Mouse (Mus musculus): ENCODE measurements at regions not wholly inside any gene's neighbourhood (a gene's known extent, or its start where the extent isn't known, plus 50 kb on each side); places are given as distances from the start of the nearest gene placed in this dataset.

- no peak for DNase-seq (ENCODE audit: extremely low spot score, low spot score)
Observed at GRCm38 (mm10) chr7:36420741-36421140, 277.2 kb upstream of the Tshz3 start.

GRCm38 (mm10) chr7:36449181-36449915 is 248.6 kb upstream of the Tshz3 start:
- no peak for DNase-seq (ENCODE audit: extremely low spot score, low spot score)

GRCm38 (mm10) chr7:36453816-36454215 is 244.1 kb upstream of the Tshz3 start:
- no peak for DNase-seq (ENCODE audit: extremely low spot score, low spot score)

GRCm38 (mm10) chr7:36456080-36456479 is 241.8 kb upstream of the Tshz3 start:
- DNase-seq (ENCODE audit: extremely low spot score, low spot score) = no peak

GRCm38 (mm10) chr7:36462422-36462833 is 235.5 kb upstream of the Tshz3 start:
- DNase-seq (ENCODE audit: extremely low spot score, low spot score) = no peak

GRCm38 (mm10) chr7:36469386-36469785 is 228.5 kb upstream of the Tshz3 start:
- DNase-seq (ENCODE audit: extremely low spot score, low spot score) = no peak

GRCm38 (mm10) chr7:36473532-36473931 is 224.4 kb upstream of the Tshz3 start:
- no peak for DNase-seq (ENCODE audit: extremely low spot score, low spot score)

GRCm38 (mm10) chr7:36476434-36476833 is 221.5 kb upstream of the Tshz3 start:
- no peak for DNase-seq (ENCODE audit: extremely low spot score, low spot score)

GRCm38 (mm10) chr7:36476851-36477644 is 220.9 kb upstream of the Tshz3 start:
- DNase-seq (ENCODE audit: extremely low spot score, low spot score) = no peak

- no peak for DNase-seq (ENCODE audit: extremely low spot score, low spot score)
Observed at GRCm38 (mm10) chr7:36488155-36488554, 209.8 kb upstream of the Tshz3 start.

- DNase-seq (ENCODE audit: extremely low spot score, low spot score) = no peak
Observed at GRCm38 (mm10) chr7:36491173-36491581, 206.7 kb upstream of the Tshz3 start.

GRCm38 (mm10) chr7:36504010-36504875 is 193.7 kb upstream of the Tshz3 start:
- no peak for DNase-seq (ENCODE audit: extremely low spot score, low spot score)

- DNase-seq (ENCODE audit: extremely low spot score, low spot score) = no peak
Observed at GRCm38 (mm10) chr7:36507895-36508431, 190.0 kb upstream of the Tshz3 start.

GRCm38 (mm10) chr7:36513680-36514079 is 184.2 kb upstream of the Tshz3 start:
- no peak for DNase-seq (ENCODE audit: extremely low spot score, low spot score)

- DNase-seq (ENCODE audit: extremely low spot score, low spot score) = no peak
Observed at GRCm38 (mm10) chr7:36516094-36516663, 181.7 kb upstream of the Tshz3 start.

- DNase-seq (ENCODE audit: extremely low spot score, low spot score) = no peak
Observed at GRCm38 (mm10) chr7:36519027-36519426, 178.9 kb upstream of the Tshz3 start.

GRCm38 (mm10) chr7:36522960-36523359 is 175.0 kb upstream of the Tshz3 start:
- DNase-seq (ENCODE audit: extremely low spot score, low spot score) = no peak

- no peak for DNase-seq (ENCODE audit: extremely low spot score, low spot score)
Observed at GRCm38 (mm10) chr7:36526148-36526547, 171.8 kb upstream of the Tshz3 start.

GRCm38 (mm10) chr7:36526692-36527091 is 171.2 kb upstream of the Tshz3 start:
- DNase-seq (ENCODE audit: extremely low spot score, low spot score) = no peak

GRCm38 (mm10) chr7:36529504-36530065 is 168.3 kb upstream of the Tshz3 start:
- DNase-seq (ENCODE audit: extremely low spot score, low spot score) = no peak

- DNase-seq (ENCODE audit: extremely low spot score, low spot score) = no peak
Observed at GRCm38 (mm10) chr7:36531559-36531958, 166.4 kb upstream of the Tshz3 start.

All from neural tube, embryonic 10.5 days (tissue).